ENCODE assay signal across 9 mouse cellular contexts in the genomic region with DNA sequence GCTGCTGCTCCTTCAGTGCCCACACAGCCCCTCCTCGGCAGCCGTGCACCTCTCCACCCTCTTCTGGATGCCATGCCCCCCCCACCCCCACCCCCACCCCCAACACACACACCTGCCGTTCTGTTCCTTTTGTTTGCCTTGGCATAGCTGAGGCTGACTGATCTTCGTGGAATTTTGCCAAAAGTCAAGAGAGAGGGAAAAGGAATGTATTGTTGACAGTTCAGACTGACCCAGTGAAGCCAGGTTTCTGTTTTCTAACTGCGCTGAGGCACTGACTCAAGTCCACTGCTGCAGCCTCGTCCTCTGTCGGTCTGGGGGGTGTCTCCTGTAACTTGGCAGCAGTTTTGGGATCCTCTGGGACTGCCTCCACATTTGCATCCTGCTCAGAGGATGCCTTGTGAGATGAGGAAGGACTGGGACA. TPM values are rescaled to one million over a fixed set of nuclear protein-coding genes. Genes with fewer than 3 reads are reported as not detected.
DNase-seq lines count a peak whose midpoint lies in the region; ATAC-seq and TF ChIP-seq lines count a peak whose summit lies in the region.
"Had no signal": no experiment of that assay in that cellular context is flagged by ENCODE, and none has a peak within 500 bp of the region (broad histone marks: within the 10 kb centered on the region; RNA-seq: fewer than 3 reads in every experiment).

No protein-coding gene starts in this region.

- WGBS in forebrain, postnatal 0 days, result 13% methylated on average over 7 of the region's 7 CpGs
- 51% methylated on average over 7 of the region's 7 CpGs for WGBS in forebrain, embryonic 12.5 days
- WGBS in liver, adult 2 months, result 13% methylated on average over 7 of the region's 7 CpGs
- WGBS in liver, embryonic 11.5 days, result 57% methylated on average over 7 of the region's 7 CpGs
- WGBS in midbrain, postnatal 0 days, result 34% methylated on average over 7 of the region's 7 CpGs

- H3K4me2 ChIP-seq in forebrain, postnatal 0 days (ENCODE audit: low read depth), result no peak overlapping the region
- no peak overlapping the region for H3K4me2 ChIP-seq in forebrain, embryonic 12.5 days
- H3K4me2 ChIP-seq in liver, embryonic 11.5 days, result no peak overlapping the region
- no peak overlapping the region for H3K4me2 ChIP-seq in midbrain, postnatal 0 days (ENCODE audit: low read depth, low read length, poor library complexity, severe bottlenecking)

- peaks cover 66% of the 10 kb centered on the region for H3K36me3 ChIP-seq in forebrain, postnatal 0 days (ENCODE audit: insufficient read depth)
- peaks cover 46% of the 10 kb centered on the region for H3K36me3 ChIP-seq in forebrain, embryonic 12.5 days (replicated peaks)
- H3K36me3 ChIP-seq in liver, adult 2 months (ENCODE audit: control insufficient read depth, insufficient read depth, low read length), result peaks cover 3% of the 10 kb centered on the region; the same call in 1 of the 2 replicates
- peaks cover 6% of the 10 kb centered on the region; the same call in 1 of the 2 replicates for H3K36me3 ChIP-seq in liver, embryonic 11.5 days (ENCODE audit: control insufficient read depth, insufficient read depth, low read length)
- H3K36me3 ChIP-seq in midbrain, postnatal 0 days (ENCODE audit: insufficient read depth, low read length), result peaks cover 56% of the 10 kb centered on the region

- H3K79me2 ChIP-seq in liver, adult 2 months (ENCODE audit: control insufficient read depth, insufficient read depth, low read length), result no peaks in the 10 kb centered on the region

- H3K27me3 ChIP-seq in forebrain, postnatal 0 days (ENCODE audit: insufficient read depth, low read length), result peaks cover 4% of the 10 kb centered on the region; the same call in 1 of the 2 replicates
- H3K27me3 ChIP-seq in forebrain, embryonic 12.5 days, result peaks cover 45% of the 10 kb centered on the region
- 0 out of 2 replicates have a peak, but pooled peaks cover 3% of the 10 kb centered on the region for H3K27me3 ChIP-seq in liver, adult 2 months (ENCODE audit: control insufficient read depth, insufficient read depth, low read length)
- H3K27me3 ChIP-seq in liver, embryonic 11.5 days (replicated peaks; ENCODE audit: control insufficient read depth, insufficient read depth, low read length), result peaks cover 32% of the 10 kb centered on the region
- no peaks in the 10 kb centered on the region for H3K27me3 ChIP-seq in midbrain, postnatal 0 days (ENCODE audit: insufficient read depth, low read length)

- 0 out of 2 replicates have a peak overlapping the region, but pooled peaks have one; percentile 29 for H3K27ac ChIP-seq in forebrain, postnatal 0 days (ENCODE audit: low read depth, low read length)
- no peak overlapping the region for H3K27ac ChIP-seq in forebrain, embryonic 12.5 days
- H3K27ac ChIP-seq in liver, adult 2 months (replicated peaks; ENCODE audit: insufficient read depth, low read depth, low read length), result no peak overlapping the region
- no peak overlapping the region for H3K27ac ChIP-seq in liver, embryonic 11.5 days (ENCODE audit: low read depth, low read length)
- H3K27ac ChIP-seq in midbrain, postnatal 0 days (ENCODE audit: low read depth, low read length), result peak overlapping the region; percentile 62

- ATAC-seq in forebrain, postnatal 0 days, result peak; percentile 9; the same call in 1 of the 2 replicates
- ATAC-seq in forebrain, embryonic 12.5 days (ENCODE audit: low FRiP score), result no peak
- no peak for ATAC-seq in liver, embryonic 11.5 days (replicated peaks; ENCODE audit: low FRiP score)
- ATAC-seq in midbrain, postnatal 0 days (ENCODE audit: low FRiP score), result no peak

- TF ChIP-seq POLR2A in liver, adult 2 months (IDR thresholded peaks at IDR 0.05; ENCODE audit: extremely low read depth, insufficient read depth, low read length), result no peak

- 0 out of 2 replicates have a peak, but pooled peaks cover 3% of the 10 kb centered on the region for H3K4me1 ChIP-seq in forebrain, postnatal 0 days (ENCODE audit: insufficient read depth)
- H3K4me1 ChIP-seq in forebrain, embryonic 12.5 days, result peaks cover 19% of the 10 kb centered on the region
- peaks cover 9% of the 10 kb centered on the region for H3K4me1 ChIP-seq in liver, adult 2 months (ENCODE audit: control insufficient read depth, insufficient read depth, low read length)
- peaks cover 15% of the 10 kb centered on the region for H3K4me1 ChIP-seq in liver, embryonic 11.5 days (replicated peaks; ENCODE audit: control insufficient read depth, insufficient read depth, low read length)
- H3K4me1 ChIP-seq in midbrain, postnatal 0 days (ENCODE audit: insufficient read depth, low read length), result peaks cover 13% of the 10 kb centered on the region; the same call in 1 of the 2 replicates

- no peak overlapping the region for H3K4me3 ChIP-seq in forebrain, postnatal 0 days (ENCODE audit: low read depth, low read length)
- no peak overlapping the region for H3K4me3 ChIP-seq in forebrain, embryonic 12.5 days (replicated peaks)
- no peak overlapping the region for H3K4me3 ChIP-seq in liver, adult 2 months (ENCODE audit: insufficient read depth, low read depth, low read length)
- no peak overlapping the region for H3K4me3 ChIP-seq in liver, embryonic 11.5 days (ENCODE audit: low read depth, low read length)
- no peak overlapping the region for H3K4me3 ChIP-seq in midbrain, postnatal 0 days (ENCODE audit: low read depth, low read length)

- no peak for TF ChIP-seq CTCF in forebrain, postnatal 0 days (IDR thresholded peaks at IDR 0.05; ENCODE audit: low read depth)
- no peak for TF ChIP-seq CTCF in liver, adult 2 months (IDR thresholded peaks at IDR 0.05; ENCODE audit: low read depth, low read length)
- TF ChIP-seq CTCF in midbrain, postnatal 0 days (IDR thresholded peaks at IDR 0.05), result no peak

- no peaks in the 10 kb centered on the region for H3K9me3 ChIP-seq in forebrain, postnatal 0 days (ENCODE audit: low read length)
- no peaks in the 10 kb centered on the region for H3K9me3 ChIP-seq in forebrain, embryonic 12.5 days
- H3K9me3 ChIP-seq in liver, embryonic 11.5 days (ENCODE audit: control insufficient read depth, low read length), result no peaks in the 10 kb centered on the region
- H3K9me3 ChIP-seq in midbrain, postnatal 0 days (ENCODE audit: low read length), result no peaks in the 10 kb centered on the region

- DNase-seq in forebrain, postnatal 0 days, result no peak
- DNase-seq in liver, adult 2 months (ENCODE audit: extremely low read depth, low read depth, low spot score), result peak; percentile 71
- no peak for DNase-seq in liver, embryonic 11.5 days (ENCODE audit: low spot score)
- peak; percentile 25 to 40 for DNase-seq in cerebellum, postnatal 36 days
- DNase-seq in midbrain, postnatal 0 days (ENCODE audit: low spot score), result peak; percentile 54
- DNase-seq in spleen, postnatal 36 days (ENCODE audit: low spot score in 2 of 2), result no peak
- no peak for DNase-seq in spleen, postnatal 14 days (ENCODE audit: low spot score in 2 of 2)
- DNase-seq: thymus, postnatal 14 days had no signal

- H3K9ac ChIP-seq in forebrain, postnatal 0 days, result no peak overlapping the region
- no peak overlapping the region for H3K9ac ChIP-seq in forebrain, embryonic 12.5 days
- H3K9ac ChIP-seq in liver, adult 2 months (ENCODE audit: low read depth, low read length), result no peak overlapping the region
- no peak overlapping the region for H3K9ac ChIP-seq in liver, embryonic 11.5 days (ENCODE audit: low read depth, low read length)
- H3K9ac ChIP-seq in midbrain, postnatal 0 days (replicated peaks; ENCODE audit: low read length, poor library complexity, severe bottlenecking), result no peak overlapping the region

RNA-seq across cellular contexts. Expression of gene Agap2, which starts 19.3 kb away (rescaled TPM):
- 220 and 258 TPM in 2 replicates for total RNA-seq in forebrain, postnatal 0 days (2014; rRNA removed)
- polyA plus RNA-seq in forebrain, postnatal 0 days (2015; fragmentation: Nextera tagmentation; extraction: Ambion mirVana), result 3.5 and 4.6 TPM in 2 replicates
- 0.73 and 1.1 TPM in 2 replicates for polyA plus RNA-seq in forebrain, embryonic 12.5 days (2016; fragmentation: Nextera tagmentation; extraction: Ambion mirVana)
- 0.28 and 0.81 TPM in 2 replicates for total RNA-seq in liver, adult 2 months (2014; rRNA removed)
- 0.44 and 0.55 TPM in 2 replicates for polyA plus RNA-seq in liver, adult 2 months (2012; rRNA removed)
- polyA plus RNA-seq in liver, embryonic 11.5 days (2014; fragmentation: Nextera tagmentation; extraction: Ambion mirVana), result 2.2 and 2.3 TPM in 2 replicates
- total RNA-seq in midbrain, postnatal 0 days (2014; rRNA removed), result 330 and 343 TPM in 2 replicates
- polyA plus RNA-seq in midbrain, postnatal 0 days (2015; fragmentation: Nextera tagmentation; extraction: Ambion mirVana), result 5.4 and 6.3 TPM in 2 replicates

RNA-seq across cellular contexts. Expression of gene Tspan31, which starts 24.3 kb away (rescaled TPM):
- total RNA-seq in forebrain, postnatal 0 days (2014; rRNA removed), result 105 and 201 TPM in 2 replicates
- polyA plus RNA-seq in forebrain, postnatal 0 days (2015; fragmentation: Nextera tagmentation; extraction: Ambion mirVana), result 83.9 and 98.1 TPM in 2 replicates
- polyA plus RNA-seq in forebrain, embryonic 12.5 days (2016; fragmentation: Nextera tagmentation; extraction: Ambion mirVana), result 139 and 158 TPM in 2 replicates
- 269 and 278 TPM in 2 replicates for total RNA-seq in liver, adult 2 months (2014; rRNA removed)
- 268 and 298 TPM in 2 replicates for polyA plus RNA-seq in liver, adult 2 months (2012; rRNA removed)
- 112 and 121 TPM in 2 replicates for polyA plus RNA-seq in liver, embryonic 11.5 days (2014; fragmentation: Nextera tagmentation; extraction: Ambion mirVana)
- 109 and 122 TPM in 2 replicates for total RNA-seq in midbrain, postnatal 0 days (2014; rRNA removed)
- polyA plus RNA-seq in midbrain, postnatal 0 days (2015; fragmentation: Nextera tagmentation; extraction: Ambion mirVana), result 101 and 104 TPM in 2 replicates

RNA-seq across cellular contexts. Expression of gene Os9, which starts 26.5 kb away (rescaled TPM):
- 118 and 119 TPM in 2 replicates for total RNA-seq in forebrain, postnatal 0 days (2014; rRNA removed)
- polyA plus RNA-seq in forebrain, postnatal 0 days (2015; fragmentation: Nextera tagmentation; extraction: Ambion mirVana), result 122 TPM in 2 replicates
- 86.1 and 90.2 TPM in 2 replicates for polyA plus RNA-seq in forebrain, embryonic 12.5 days (2016; fragmentation: Nextera tagmentation; extraction: Ambion mirVana)
- total RNA-seq in liver, adult 2 months (2014; rRNA removed), result 130 TPM in 2 replicates
- 128 and 130 TPM in 2 replicates for polyA plus RNA-seq in liver, adult 2 months (2012; rRNA removed)
- polyA plus RNA-seq in liver, embryonic 11.5 days (2014; fragmentation: Nextera tagmentation; extraction: Ambion mirVana), result 51.2 and 54.7 TPM in 2 replicates
- 114 and 120 TPM in 2 replicates for total RNA-seq in midbrain, postnatal 0 days (2014; rRNA removed)
- 126 TPM in 2 replicates for polyA plus RNA-seq in midbrain, postnatal 0 days (2015; fragmentation: Nextera tagmentation; extraction: Ambion mirVana)

RNA-seq across cellular contexts. Expression of gene Cdk4, which starts 31.1 kb away (rescaled TPM):
- total RNA-seq in forebrain, postnatal 0 days (2014; rRNA removed), result 432 and 445 TPM in 2 replicates
- 656 and 790 TPM in 2 replicates for polyA plus RNA-seq in forebrain, postnatal 0 days (2015; fragmentation: Nextera tagmentation; extraction: Ambion mirVana)
- 2,431 and 2,450 TPM in 2 replicates for polyA plus RNA-seq in forebrain, embryonic 12.5 days (2016; fragmentation: Nextera tagmentation; extraction: Ambion mirVana)
- 37.9 and 41.3 TPM in 2 replicates for total RNA-seq in liver, adult 2 months (2014; rRNA removed)
- polyA plus RNA-seq in liver, adult 2 months (2012; rRNA removed), result 54.3 and 58.7 TPM in 2 replicates
- 1,533 and 1,539 TPM in 2 replicates for polyA plus RNA-seq in liver, embryonic 11.5 days (2014; fragmentation: Nextera tagmentation; extraction: Ambion mirVana)
- total RNA-seq in midbrain, postnatal 0 days (2014; rRNA removed), result 311 and 365 TPM in 2 replicates
- polyA plus RNA-seq in midbrain, postnatal 0 days (2015; fragmentation: Nextera tagmentation; extraction: Ambion mirVana), result 364 and 374 TPM in 2 replicates

RNA-seq across cellular contexts. Expression of gene March9, which starts 34.4 kb away (rescaled TPM):
- total RNA-seq in forebrain, postnatal 0 days (2014; rRNA removed), result 70.7 and 75.8 TPM in 2 replicates
- polyA plus RNA-seq in forebrain, postnatal 0 days (2015; fragmentation: Nextera tagmentation; extraction: Ambion mirVana), result 7.9 and 8.1 TPM in 2 replicates
- 3.9 and 4.2 TPM in 2 replicates for polyA plus RNA-seq in forebrain, embryonic 12.5 days (2016; fragmentation: Nextera tagmentation; extraction: Ambion mirVana)
- total RNA-seq in liver, adult 2 months (2014; rRNA removed), result 0.09 and 0.34 TPM in 2 replicates
- 0.44 and 0.52 TPM in 2 replicates for polyA plus RNA-seq in liver, adult 2 months (2012; rRNA removed)
- polyA plus RNA-seq in liver, embryonic 11.5 days (2014; fragmentation: Nextera tagmentation; extraction: Ambion mirVana), result 0.38 TPM in 2 replicates
- 84.0 and 90.0 TPM in 2 replicates for total RNA-seq in midbrain, postnatal 0 days (2014; rRNA removed)
- polyA plus RNA-seq in midbrain, postnatal 0 days (2015; fragmentation: Nextera tagmentation; extraction: Ambion mirVana), result 8.6 and 9.8 TPM in 2 replicates

Comparison
In these comparisons a context has a peak if more than half of its experiments do, and no peak if none do; other contexts are left out.
1. DNase-seq: peak in liver, adult 2 months (single experiment), cerebellum, postnatal 36 days (2 of 2) and midbrain, postnatal 0 days (single experiment); none in forebrain, postnatal 0 days (single experiment), liver, embryonic 11.5 days (single experiment), spleen, postnatal 36 days (0 of 2) and spleen, postnatal 14 days (0 of 2).
2. H3K27ac ChIP-seq: peak in forebrain, postnatal 0 days (single experiment) and midbrain, postnatal 0 days (single experiment); none in forebrain, embryonic 12.5 days (single experiment), liver, adult 2 months (single experiment) and liver, embryonic 11.5 days (single experiment).